Mouse (Mus musculus): Measurements from ENCODE around the gene Wscd1.

- TF ChIP-seq POLR2A (IDR thresholded peaks at IDR 0.05; ENCODE audit: borderline replicate concordance, extremely low read depth, low read depth, low read length) (no peak), CTCF (IDR thresholded peaks at IDR 0.05; ENCODE audit: insufficient read depth, low read length) (no peak)
These were observed 20.0 kb downstream of the Wscd1 start for GRCm38 (mm10) chr11:71769744-71770143.
